Mouse (Mus musculus) embryonic fibroblast, embryonic 13.5 days (primary cell): Measurements from ENCODE around the gene Mmrn2. TPM values are rescaled to one million over a fixed set of nuclear protein-coding genes. Genes with fewer than 3 reads are reported as not detected.
A peak's percentile ranks its signal among the peaks of the same experiment; 100 is the strongest.
"Not testable (repeated sequence)": the region's sequence is repeated elsewhere in the genome, so short reads cannot be mapped to it uniquely, and the experiment has no call there.

Experiments
- H3K27ac ChIP-seq: 2 replicates; pipeline ENCODE4 v1.5.1; 2012; ENCODE audit warnings: low read length, control low read depth, inconsistent platforms; ENCODE audit not compliant: insufficient read depth
- H3K4me1 ChIP-seq: 2 replicates; pipeline ENCODE4 v1.6.1; 2011; ENCODE audit warnings: low read length; ENCODE audit not compliant: control insufficient read depth, insufficient read depth
- H3K4me3 ChIP-seq: 2 replicates; pipeline ENCODE4 v1.5.1; 2011; ENCODE audit warnings: mild to moderate bottlenecking, control low read depth, low read length; ENCODE audit not compliant: insufficient read depth
- CTCF ChIP-seq: IDR thresholded peaks from 2 replicates; pipeline ENCODE4 v1.5.1; 2011; ENCODE audit warnings: mild to moderate bottlenecking, control low read depth, low read length, moderate library complexity, borderline replicate concordance; ENCODE audit not compliant: insufficient read depth
- POLR2A ChIP-seq: IDR thresholded peaks from 2 replicates; pipeline ENCODE4 v1.6.1; 2011; ENCODE audit warnings: low read depth, mild to moderate bottlenecking, control low read depth, low read length, moderate library complexity
- polyA plus RNA-seq: library from polyadenylated mRNA; stranded (reverse); fragments of >200 nt; gene quantifications from 2 replicates; pipeline ENCODE4 v1.2.4, GENCODE M21; 2011; ENCODE audit warnings: low read depth; ENCODE audit not compliant: missing spikeins, insufficient read length

Gene Mmrn2
- polyA plus RNA-seq, 1 experiment, result not detected

GRCm38 (mm10) chr14:34399301-34399700 is 24.0 kb downstream of the Mmrn2 start:
- H3K27ac ChIP-seq, result no peak overlapping the region
- H3K4me3 ChIP-seq, result no peak overlapping the region
- H3K4me1 ChIP-seq, result no peaks in the 10 kb centered on the region
- no peak for TF ChIP-seq POLR2A

DNA sequence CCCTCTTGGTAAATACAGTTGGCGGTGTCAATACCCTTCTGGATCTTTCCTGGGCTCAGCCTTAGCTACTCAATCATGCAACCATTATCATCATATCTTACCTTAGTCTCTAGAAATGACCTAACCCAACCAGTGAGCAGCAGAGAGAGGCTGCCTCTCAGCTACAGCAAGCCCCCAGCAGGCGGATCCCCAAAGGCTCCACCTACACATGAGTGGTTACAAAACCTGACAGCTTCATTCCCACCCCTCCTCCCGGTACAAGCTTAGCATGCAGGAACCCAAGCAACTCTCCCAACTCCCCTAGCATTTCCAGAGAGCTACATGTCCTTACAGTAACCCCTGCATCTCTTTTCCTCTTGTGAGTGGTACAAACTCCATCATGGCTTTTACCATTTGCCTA is 24.8 kb downstream of the Mmrn2 start:
- TF ChIP-seq POLR2A (no peak), CTCF (no peak)
- no peak overlapping the region for H3K4me3 ChIP-seq
- no peaks in the 10 kb centered on the region for H3K4me1 ChIP-seq
- no peak overlapping the region for H3K27ac ChIP-seq

- Histone ChIP-seq H3K4me1 (no peaks in the 10 kb centered on the region), H3K27ac (no peak overlapping the region), H3K4me3 (no peak overlapping the region)
- TF ChIP-seq CTCF (peak; percentile 93), POLR2A (no peak)
Observed at GRCm38 (mm10) chr14:34401135-34401534, 25.9 kb downstream of the Mmrn2 start.

DNA sequence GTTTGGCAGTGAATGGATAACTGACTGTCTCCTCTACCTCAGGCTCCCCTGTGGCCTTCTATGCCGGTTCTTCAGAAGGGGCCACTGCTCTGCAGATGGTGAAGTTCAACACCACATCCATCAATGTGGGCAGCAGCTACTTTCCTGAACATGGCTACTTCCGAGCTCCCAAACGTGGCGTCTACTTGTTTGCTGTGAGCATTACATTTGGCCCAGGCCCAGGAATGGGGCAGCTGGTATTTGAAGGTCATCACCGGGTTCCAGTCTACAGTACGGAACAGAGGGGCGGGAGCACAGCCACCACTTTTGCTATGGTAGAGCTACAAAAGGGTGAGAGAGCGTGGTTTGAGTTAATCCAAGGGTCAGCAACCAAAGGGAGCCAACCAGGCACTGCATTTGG is 27.6 kb downstream of the Mmrn2 start:
- TF ChIP-seq CTCF (no peak), POLR2A (no peak)
- Histone ChIP-seq H3K27ac (no peak overlapping the region), H3K4me3 (no peak overlapping the region), H3K4me1 (no peaks in the 10 kb centered on the region)

- Histone ChIP-seq H3K27ac (no peak overlapping the region), H3K4me3 (no peak overlapping the region)
- TF ChIP-seq CTCF, result no peak
- no peak for TF ChIP-seq POLR2A
Observed at GRCm38 (mm10) chr14:34403424-34403823, 28.2 kb downstream of the Mmrn2 start.

DNA sequence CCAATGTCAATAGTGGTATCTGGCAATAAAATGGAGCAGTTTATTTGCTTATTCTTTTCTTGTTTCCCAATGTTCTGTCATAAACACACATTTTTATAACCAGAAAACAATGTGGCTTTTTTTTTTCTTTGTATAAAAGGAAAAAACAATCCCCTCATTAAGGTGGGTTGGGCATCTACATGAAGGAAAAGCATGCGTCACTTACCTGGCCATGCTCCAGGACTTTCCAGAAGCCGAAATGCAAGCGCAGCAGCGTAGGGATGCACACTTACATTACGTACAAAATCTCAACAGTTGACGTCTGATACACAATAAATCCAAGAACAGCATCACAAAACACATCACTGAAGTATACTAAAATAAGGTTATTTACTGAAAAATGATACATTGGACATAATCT is 35.5 kb downstream of the Mmrn2 start:
- no peak overlapping the region for H3K27ac ChIP-seq
- TF ChIP-seq CTCF (no peak), POLR2A (no peak)
- no peaks in the 10 kb centered on the region for H3K4me1 ChIP-seq
- no peak overlapping the region for H3K4me3 ChIP-seq

More at GRCm38 (mm10) chr14:34403424-34403823, 28.2 kb downstream of the Mmrn2 start:
- no peaks in the 10 kb centered on the region for H3K4me1 ChIP-seq

GRCm38 (mm10) chr14:34412164-34412896 is 37.1 kb downstream of the Mmrn2 start:
- no peak overlapping the region for H3K4me3 ChIP-seq
- H3K27ac ChIP-seq, result no peak overlapping the region
- TF ChIP-seq POLR2A, result no peak
- TF ChIP-seq CTCF, result no peak
- H3K4me1 ChIP-seq, result no peaks in the 10 kb centered on the region

- H3K4me1 ChIP-seq, H3K27ac ChIP-seq, H3K4me3 ChIP-seq: not testable (repeated sequence)
Observed at GRCm38 (mm10) chr14:34416946-34417345, 41.7 kb downstream of the Mmrn2 start.

- TF ChIP-seq POLR2A (no peak), CTCF (no peak)
- H3K4me3 ChIP-seq, result no peak overlapping the region
- no peak overlapping the region for H3K27ac ChIP-seq
- no peaks in the 10 kb centered on the region for H3K4me1 ChIP-seq
Observed at GRCm38 (mm10) chr14:34417501-34417900, 42.2 kb downstream of the Mmrn2 start.

DNA sequence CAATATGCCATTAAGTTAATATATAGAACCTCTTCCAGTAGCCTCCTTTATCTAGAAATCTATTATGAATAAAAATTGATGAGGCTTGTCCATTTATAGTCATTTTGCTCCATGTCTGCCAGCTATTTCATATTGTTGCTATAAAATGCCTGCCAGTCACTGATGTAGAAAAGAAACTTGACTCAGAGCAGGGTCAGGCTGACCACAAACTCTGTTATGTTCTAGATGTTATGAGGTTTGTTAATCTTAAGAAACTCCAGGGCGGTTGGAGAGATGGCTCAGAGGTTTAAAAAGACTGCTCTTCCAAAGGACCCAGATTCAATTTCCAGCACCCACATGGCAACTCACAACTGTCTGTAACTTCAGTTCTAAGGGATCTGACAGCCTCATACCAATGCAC is 45.8 kb downstream of the Mmrn2 start:
- no peak overlapping the region for H3K4me3 ChIP-seq
- H3K27ac ChIP-seq, result no peak overlapping the region
- H3K4me1 ChIP-seq, result no peaks in the 10 kb centered on the region
- TF ChIP-seq POLR2A, result no peak
- TF ChIP-seq CTCF, result no peak

DNA sequence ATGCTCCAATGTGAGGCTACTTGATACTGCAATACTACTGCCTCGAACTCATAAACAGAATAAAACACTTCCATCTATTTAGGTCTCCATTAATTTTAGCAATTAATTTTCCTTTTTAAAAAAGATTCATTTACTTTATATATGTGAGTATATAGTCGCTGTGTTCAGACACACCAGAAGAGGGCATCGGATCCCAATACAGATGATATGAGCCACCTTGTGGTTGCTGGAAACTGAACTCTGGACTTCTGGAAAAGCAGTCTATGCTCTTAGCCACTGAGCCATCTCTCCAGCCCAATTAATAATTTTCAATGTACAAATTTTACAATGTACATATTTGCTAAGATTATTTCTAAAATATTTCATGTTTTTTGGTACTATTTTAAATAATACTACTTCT is 53.0 kb downstream of the Mmrn2 start:
- TF ChIP-seq CTCF (no peak), POLR2A (no peak)
- no peak overlapping the region for H3K27ac ChIP-seq

More for the DNA sequence above, 53.0 kb downstream of the Mmrn2 start:
- Histone ChIP-seq H3K4me3 (no peak overlapping the region), H3K4me1 (no peaks in the 10 kb centered on the region)
